Mouse (Mus musculus): ENCODE results near the gene Rab14. TPM values are rescaled to one million over a fixed set of nuclear protein-coding genes. Genes with fewer than 3 reads are reported as not detected.

Gene Rab14
- total and polyA plus RNA-seq, 2 experiments from 2014 or later = 65.3 to 504 TPM

DNA sequence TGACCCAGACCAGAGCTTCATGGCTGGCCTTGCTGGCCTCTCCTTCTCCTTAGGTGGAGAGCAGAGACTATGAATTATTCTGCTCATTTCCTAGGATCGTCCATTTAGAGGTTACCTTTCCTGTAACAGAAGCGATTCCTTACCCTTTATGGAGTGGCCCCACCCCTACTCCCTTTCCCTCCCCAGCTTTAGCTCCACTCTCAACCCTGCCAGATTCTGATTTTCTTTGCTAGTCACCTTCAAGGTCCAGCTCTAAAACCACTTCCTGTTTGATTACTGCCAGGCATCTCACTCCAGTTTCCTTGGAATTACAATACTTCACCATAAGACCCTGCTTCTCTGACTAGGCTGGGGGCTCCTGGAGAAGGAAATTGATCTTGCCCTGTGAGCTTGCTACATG is 15.8 kb upstream of the Rab14 start:
- TF ChIP-seq CTCF (IDR thresholded peaks at IDR 0.05) = no peak
- H3K9ac ChIP-seq (replicated peaks; ENCODE audit: low read length, poor library complexity, severe bottlenecking) = no peak overlapping the region
- no peak overlapping the region for H3K4me2 ChIP-seq (ENCODE audit: low read depth, low read length, poor library complexity, severe bottlenecking)
- no peaks in the 10 kb centered on the region for H3K27me3 ChIP-seq (ENCODE audit: insufficient read depth, low read length)
- ATAC-seq (ENCODE audit: low FRiP score) (no peak), DNase-seq (ENCODE audit: low spot score) (no peak)
- no peak overlapping the region for H3K4me3 ChIP-seq (ENCODE audit: low read depth, low read length)
- WGBS = 91% methylated on average over 2 of the region's 2 CpGs
- no peak overlapping the region for H3K27ac ChIP-seq (ENCODE audit: low read depth, low read length)
- no peaks in the 10 kb centered on the region for H3K36me3 ChIP-seq (ENCODE audit: insufficient read depth, low read length)
- no peaks in the 10 kb centered on the region for H3K4me1 ChIP-seq (ENCODE audit: insufficient read depth, low read length)
- no peaks in the 10 kb centered on the region for H3K9me3 ChIP-seq (ENCODE audit: low read length)

DNA sequence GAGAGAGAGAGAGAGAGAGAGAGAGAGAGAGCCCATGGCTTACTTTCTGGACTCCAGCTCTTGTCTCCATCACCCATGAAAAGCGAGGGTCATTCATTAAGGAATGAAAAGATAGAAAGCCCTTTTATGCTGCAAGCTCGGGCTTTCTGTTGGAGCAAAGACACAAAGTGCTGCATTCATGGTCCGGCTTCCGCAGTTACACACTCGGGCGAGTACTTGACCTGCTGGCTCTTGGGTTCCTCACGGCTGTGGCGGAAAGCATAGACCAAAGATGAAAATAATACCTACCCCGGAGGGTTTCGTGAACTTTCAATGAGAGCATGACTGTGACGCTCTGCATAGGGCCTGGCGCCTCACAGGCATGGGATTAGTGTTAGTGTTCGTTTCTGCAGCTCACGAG is 14.4 kb upstream of the Rab14 start:
- H3K36me3 ChIP-seq (ENCODE audit: insufficient read depth, low read length) = no peaks in the 10 kb centered on the region
- WGBS = 36% methylated on average over 14 of the region's 14 CpGs
- no peak overlapping the region for H3K27ac ChIP-seq (ENCODE audit: low read depth, low read length)
- no peak for TF ChIP-seq CTCF (IDR thresholded peaks at IDR 0.05)
- H3K4me3 ChIP-seq (ENCODE audit: low read depth, low read length) = no peak overlapping the region
- no peaks in the 10 kb centered on the region for H3K4me1 ChIP-seq (ENCODE audit: insufficient read depth, low read length)
- no peaks in the 10 kb centered on the region for H3K27me3 ChIP-seq (ENCODE audit: insufficient read depth, low read length)
- H3K9me3 ChIP-seq (ENCODE audit: low read length) = no peaks in the 10 kb centered on the region
- no peak for ATAC-seq (ENCODE audit: low FRiP score)
- H3K4me2 ChIP-seq (ENCODE audit: low read depth, low read length, poor library complexity, severe bottlenecking) = no peak overlapping the region
- DNase-seq (ENCODE audit: low spot score) = no peak
- H3K9ac ChIP-seq (replicated peaks; ENCODE audit: low read length, poor library complexity, severe bottlenecking) = no peak overlapping the region

DNA sequence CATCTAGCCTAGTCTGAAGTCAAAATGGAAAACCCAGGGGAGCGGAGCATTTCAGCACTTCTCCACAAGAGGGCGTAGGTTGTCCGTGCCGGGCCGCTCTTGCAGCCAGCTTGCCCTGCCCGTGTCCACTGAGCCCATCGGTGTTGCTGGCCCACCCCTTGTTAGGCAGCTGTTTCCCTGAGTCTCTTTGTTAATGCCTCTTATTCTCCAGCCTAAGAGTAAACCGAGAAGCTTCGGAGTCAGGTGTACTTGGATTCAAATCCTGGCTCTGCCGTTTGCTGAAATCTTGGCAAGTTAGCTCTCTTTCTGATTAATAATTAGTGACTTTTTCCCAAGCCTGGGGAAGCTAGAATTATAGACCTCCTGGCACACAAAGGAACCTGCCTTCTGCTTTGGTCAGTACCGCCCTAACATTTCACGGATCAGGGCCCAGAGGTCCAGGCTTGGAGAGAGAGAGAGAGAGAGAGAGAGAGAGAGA is 14.0 kb upstream of the Rab14 start:
- Histone ChIP-seq H3K4me1 (ENCODE audit: insufficient read depth, low read length) (no peaks in the 10 kb centered on the region), H3K9me3 (ENCODE audit: low read length) (no peaks in the 10 kb centered on the region), H3K4me3 (ENCODE audit: low read depth, low read length) (no peak overlapping the region), H3K4me2 (ENCODE audit: low read depth, low read length, poor library complexity, severe bottlenecking) (peak overlapping the region; percentile 38), H3K27ac (ENCODE audit: low read depth, low read length) (no peak overlapping the region), H3K36me3 (ENCODE audit: insufficient read depth, low read length) (no peaks in the 10 kb centered on the region), H3K9ac (replicated peaks; ENCODE audit: low read length, poor library complexity, severe bottlenecking) (no peak overlapping the region), H3K27me3 (ENCODE audit: insufficient read depth, low read length) (no peaks in the 10 kb centered on the region)
- DNase-seq (ENCODE audit: low spot score) (peak; percentile 84), ATAC-seq (ENCODE audit: low FRiP score) (peak; percentile 80)
- TF ChIP-seq CTCF (IDR thresholded peaks at IDR 0.05) = peak; percentile 93
- WGBS = 3% methylated on average over 12 of the region's 12 CpGs

DNA sequence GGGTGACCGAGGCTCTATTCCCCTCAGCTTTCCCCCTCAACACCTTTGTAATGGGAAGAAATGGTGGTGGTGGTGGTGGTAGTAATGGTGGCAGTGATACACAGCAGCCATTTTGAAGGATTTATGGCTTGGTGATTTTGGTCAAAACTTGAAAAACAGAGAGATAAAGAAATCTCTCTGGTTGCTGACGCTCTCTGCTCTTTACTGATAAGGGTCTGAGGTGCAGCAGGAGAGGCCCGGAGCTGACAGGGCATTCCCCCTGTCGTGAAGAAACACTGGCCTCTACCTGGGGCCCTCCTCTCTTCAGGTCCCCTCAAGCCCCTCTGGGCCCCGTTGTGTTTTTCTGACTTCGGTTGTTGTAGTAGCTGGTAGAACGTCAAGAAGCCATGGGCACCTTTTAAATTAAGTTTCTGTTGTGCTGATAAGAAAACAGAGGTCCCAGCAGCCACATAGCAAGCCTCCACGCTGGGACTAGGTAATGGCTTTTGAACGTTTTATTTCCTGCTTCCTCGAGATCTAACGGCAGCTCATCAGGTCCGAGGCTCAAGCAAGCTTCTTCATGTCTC is 12.5 kb upstream of the Rab14 start:
- Histone ChIP-seq H3K9ac (replicated peaks; ENCODE audit: low read length, poor library complexity, severe bottlenecking) (no peak overlapping the region), H3K27me3 (ENCODE audit: insufficient read depth, low read length) (no peaks in the 10 kb centered on the region), H3K4me1 (ENCODE audit: insufficient read depth, low read length) (no peaks in the 10 kb centered on the region), H3K4me3 (ENCODE audit: low read depth, low read length) (no peak overlapping the region), H3K36me3 (ENCODE audit: insufficient read depth, low read length) (no peaks in the 10 kb centered on the region), H3K4me2 (ENCODE audit: low read depth, low read length, poor library complexity, severe bottlenecking) (no peak overlapping the region), H3K27ac (ENCODE audit: low read depth, low read length) (no peak overlapping the region), H3K9me3 (ENCODE audit: low read length) (no peaks in the 10 kb centered on the region)
- ATAC-seq (ENCODE audit: low FRiP score) (no peak), DNase-seq (ENCODE audit: low spot score) (no peak)
- WGBS = 84% methylated on average over 12 of the region's 12 CpGs
- no peak for TF ChIP-seq CTCF (IDR thresholded peaks at IDR 0.05)

DNA sequence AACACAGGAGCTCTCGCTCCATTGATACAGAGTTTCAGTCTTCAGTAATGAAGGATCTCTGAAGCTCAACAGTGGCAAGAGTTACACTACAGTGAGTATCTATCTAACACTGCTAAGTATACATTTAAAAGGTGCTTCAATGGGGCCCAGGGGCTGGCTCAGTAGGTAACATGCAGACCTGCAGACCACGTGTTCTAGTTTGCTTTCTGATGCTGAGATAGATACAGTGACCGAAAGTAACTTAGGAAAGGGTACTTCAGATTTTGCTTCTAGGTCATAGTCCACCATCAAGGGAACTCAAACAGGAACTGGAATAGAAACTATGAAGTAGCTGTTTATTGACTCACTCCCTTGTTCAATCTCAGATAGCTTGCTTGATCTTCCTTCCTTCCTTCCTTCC is 10.8 kb upstream of the Rab14 start:
- H3K27ac ChIP-seq (ENCODE audit: low read depth, low read length) = no peak overlapping the region
- WGBS = 82% methylated on average over 3 of the region's 3 CpGs
- no peaks in the 10 kb centered on the region for H3K4me1 ChIP-seq (ENCODE audit: insufficient read depth, low read length)
- H3K9ac ChIP-seq (replicated peaks; ENCODE audit: low read length, poor library complexity, severe bottlenecking) = no peak overlapping the region
- no peak for DNase-seq (ENCODE audit: low spot score)
- H3K36me3 ChIP-seq (ENCODE audit: insufficient read depth, low read length) = no peaks in the 10 kb centered on the region
- H3K4me3 ChIP-seq (ENCODE audit: low read depth, low read length) = no peak overlapping the region
- no peak for ATAC-seq (ENCODE audit: low FRiP score)
- H3K9me3 ChIP-seq (ENCODE audit: low read length) = no peaks in the 10 kb centered on the region
- no peaks in the 10 kb centered on the region for H3K27me3 ChIP-seq (ENCODE audit: insufficient read depth, low read length)
- H3K4me2 ChIP-seq (ENCODE audit: low read depth, low read length, poor library complexity, severe bottlenecking) = no peak overlapping the region
- no peak for TF ChIP-seq CTCF (IDR thresholded peaks at IDR 0.05)

DNA sequence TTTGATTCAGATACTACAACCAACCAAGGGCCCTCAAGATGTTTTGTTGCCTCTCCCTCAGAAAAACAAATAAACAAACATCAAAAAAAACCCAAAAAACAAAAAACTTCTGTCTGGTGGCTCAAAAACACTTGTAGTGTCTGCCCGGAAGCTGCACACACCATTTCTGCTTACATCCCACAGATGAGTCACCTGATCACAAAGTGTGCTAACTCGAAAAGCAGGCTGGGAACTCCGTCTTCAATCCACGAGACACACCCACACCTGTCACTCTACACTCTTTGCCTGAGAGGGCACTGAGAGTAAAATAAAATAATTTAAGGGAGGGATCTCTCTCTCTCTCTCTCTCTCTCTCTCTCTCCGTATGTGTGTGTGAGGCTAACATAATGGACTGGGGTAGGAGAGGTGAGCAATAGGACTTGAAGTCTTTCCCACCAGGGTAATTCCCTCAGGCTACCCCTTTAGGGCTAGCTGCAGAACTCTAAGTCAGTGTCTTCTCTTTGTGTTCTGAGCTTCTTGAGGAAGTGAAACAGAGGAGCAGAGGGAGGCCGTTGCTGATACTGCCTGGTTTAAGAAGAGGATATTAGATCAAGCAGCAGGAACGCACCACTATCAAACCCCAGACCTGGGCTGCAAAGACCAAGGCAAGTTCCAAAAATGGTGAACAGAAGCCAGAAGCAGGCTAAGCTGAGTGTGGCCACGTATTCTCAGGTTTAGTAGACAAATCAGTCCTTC is 8.2 kb upstream of the Rab14 start:
- Histone ChIP-seq H3K4me3 (ENCODE audit: low read depth, low read length) (no peak overlapping the region), H3K4me1 (ENCODE audit: insufficient read depth, low read length) (no peaks in the 10 kb centered on the region), H3K27ac (ENCODE audit: low read depth, low read length) (no peak overlapping the region), H3K4me2 (ENCODE audit: low read depth, low read length, poor library complexity, severe bottlenecking) (no peak overlapping the region), H3K9ac (replicated peaks; ENCODE audit: low read length, poor library complexity, severe bottlenecking) (no peak overlapping the region), H3K27me3 (ENCODE audit: insufficient read depth, low read length) (no peaks in the 10 kb centered on the region), H3K9me3 (ENCODE audit: low read length) (no peaks in the 10 kb centered on the region), H3K36me3 (ENCODE audit: insufficient read depth, low read length) (no peaks in the 10 kb centered on the region)
- DNase-seq (ENCODE audit: low spot score) = no peak
- ATAC-seq (ENCODE audit: low FRiP score) = no peak
- 73% methylated on average over 8 of the region's 8 CpGs for WGBS
- TF ChIP-seq CTCF (IDR thresholded peaks at IDR 0.05) = no peak

Measured in midbrain, postnatal 0 days (tissue).